Mouse (Mus musculus) myocyte (in vitro differentiated cells): ENCODE data around the gene Atp5e.

ENCODE experiments used
- CEBPB ChIP-seq: IDR thresholded peaks from 2 replicates; pipeline ENCODE4 v1.6.1; 2011; ENCODE audit warnings: mild to moderate bottlenecking, moderate library complexity; ENCODE audit not compliant: poor library complexity, insufficient read depth, severe bottlenecking
- E2F4 ChIP-seq: IDR thresholded peaks from one replicate; pipeline ENCODE4 v1.6.1; 2011; ENCODE audit warnings: mild to moderate bottlenecking, control low read depth, moderate library complexity; ENCODE audit not compliant: insufficient read depth
- MAX ChIP-seq: IDR thresholded peaks from one replicate; pipeline ENCODE4 v1.6.1; 2011; ENCODE audit warnings: low read depth, mild to moderate bottlenecking, control low read depth
- MYOD1 ChIP-seq, 3 experiments: IDR thresholded peaks; one replicate each; pipeline ENCODE4 v1.6.1; 2011; ENCODE audit warnings: control low read depth in 2 of 3, low read depth in 2 of 3, mild to moderate bottlenecking in 2 of 3, moderate library complexity in 1 of 3; ENCODE audit not compliant: insufficient read length in 2 of 3, control insufficient read depth in 1 of 3
- MYOG ChIP-seq, 3 experiments: IDR thresholded peaks; one replicate each; pipeline ENCODE4 v1.6.1; 2011; ENCODE audit warnings: control low read depth in 2 of 3, low read depth in 2 of 3, mild to moderate bottlenecking in 2 of 3; ENCODE audit not compliant: insufficient read length in 2 of 3, control insufficient read depth in 1 of 3, insufficient read depth in 1 of 3
- POLR2A ChIP-seq: IDR thresholded peaks from one replicate; pipeline ENCODE4 v1.6.1; 2011; ENCODE audit warnings: low read depth, mild to moderate bottlenecking, control low read depth, moderate library complexity; ENCODE audit not compliant: insufficient read length
- POLR2AphosphoS2 ChIP-seq: IDR thresholded peaks from one replicate; pipeline ENCODE4 v1.6.1; 2011; ENCODE audit warnings: low read depth, control low read depth; ENCODE audit not compliant: insufficient read length
- REST ChIP-seq: IDR thresholded peaks from one replicate; pipeline ENCODE4 v1.6.1; 2011; ENCODE audit warnings: mild to moderate bottlenecking, control low read depth, moderate library complexity; ENCODE audit not compliant: insufficient read depth, insufficient read length
- TCF12 ChIP-seq: IDR thresholded peaks from one replicate; pipeline ENCODE4 v1.6.1; 2011; ENCODE audit warnings: mild to moderate bottlenecking, control low read depth; ENCODE audit not compliant: poor library complexity, insufficient read depth, severe bottlenecking
- TCF3 ChIP-seq: IDR thresholded peaks from one replicate; pipeline ENCODE4 v1.6.1; 2011; ENCODE audit warnings: low read depth, control low read depth; ENCODE audit not compliant: insufficient read length
- USF1 ChIP-seq: IDR thresholded peaks from one replicate; pipeline ENCODE4 v1.6.1; 2011; ENCODE audit warnings: low read depth, mild to moderate bottlenecking, control low read depth, moderate library complexity

GRCm38 (mm10) chr2:174448405-174448804, 15.5 kb downstream of the Atp5e start:
- TF ChIP-seq TCF3 (no peak), MAX (no peak), POLR2A (no peak), TCF12 (no peak), MYOG (IDR thresholded peaks at IDR 0.05; ENCODE audit: control insufficient read depth in 1 of 3, insufficient read depth in 1 of 3, insufficient read length in 2 of 3, low read depth in 2 of 3) (no peak), E2F4 (no peak), POLR2AphosphoS2 (no peak), MYOD1 (IDR thresholded peaks at IDR 0.05; ENCODE audit: control insufficient read depth in 1 of 3, insufficient read length in 2 of 3, low read depth in 2 of 3) (no peak), USF1 (no peak), REST (no peak), CEBPB (no peak)
